Mouse (Mus musculus): ENCODE data around the gene Wdr54. TPM values are rescaled to one million over a fixed set of nuclear protein-coding genes. Genes with fewer than 3 reads are reported as not detected.
"Not testable (repeated sequence)": the region's sequence is repeated elsewhere in the genome, so short reads cannot be mapped to it uniquely, and the experiment has no call there.

Wdr54 gene
- polyA plus RNA-seq, 1 experiment from 2014 or later, result 12.3 TPM

- no peak overlapping the region for H3K27ac ChIP-seq (ENCODE audit: low read depth, low read length)
Observed at GRCm38 (mm10) chr6:83165026-83165606, 8.9 kb upstream of the Wdr54 start.

GRCm38 (mm10) chr6:83162701-83163100 lies 6.5 kb upstream of the Wdr54 start:
- Histone ChIP-seq H3K4me2 (replicated peaks; ENCODE audit: low read depth, low read length) (no peak overlapping the region), H3K27ac (ENCODE audit: low read depth, low read length) (no peak overlapping the region), H3K36me3 (ENCODE audit: control insufficient read depth, insufficient read depth, low read length) (no peaks in the 10 kb centered on the region), H3K4me3 (ENCODE audit: low read depth, low read length) (peak overlapping the region; percentile 25; the same call in 1 of the 2 replicates), H3K27me3 (ENCODE audit: control insufficient read depth, insufficient read depth, low read length) (peaks cover 31% of the 10 kb centered on the region), H3K9ac (ENCODE audit: low read depth, low read length) (no peak overlapping the region), H3K9me3 (ENCODE audit: control insufficient read depth, low read length) (no peaks in the 10 kb centered on the region), H3K4me1 (replicated peaks; ENCODE audit: control insufficient read depth, insufficient read depth, low read length) (peaks cover 6% of the 10 kb centered on the region; the same call in 1 of the 2 replicates)
- no peak for ATAC-seq (ENCODE audit: low FRiP score)
- 3% methylated on average over 8 of the region's 8 CpGs for WGBS
- peak; percentile 85 for DNase-seq (ENCODE audit: low spot score)

More at GRCm38 (mm10) chr6:83165026-83165606, 8.9 kb upstream of the Wdr54 start:
- H3K36me3 ChIP-seq (ENCODE audit: control insufficient read depth, insufficient read depth, low read length), result 0 out of 2 replicates have a peak, but pooled peaks cover 2% of the 10 kb centered on the region
- no peaks in the 10 kb centered on the region for H3K9me3 ChIP-seq (ENCODE audit: control insufficient read depth, low read length)
- peak overlapping the region; percentile 80 for H3K4me3 ChIP-seq (ENCODE audit: low read depth, low read length)
- ATAC-seq (ENCODE audit: low FRiP score) (peak; percentile 36), DNase-seq (ENCODE audit: low spot score) (no peak)
- H3K27me3 ChIP-seq (ENCODE audit: control insufficient read depth, insufficient read depth, low read length), result peaks cover 28% of the 10 kb centered on the region
- peak overlapping the region; percentile 56 for H3K4me2 ChIP-seq (replicated peaks; ENCODE audit: low read depth, low read length)
- H3K9ac ChIP-seq (ENCODE audit: low read depth, low read length), result peak overlapping the region; percentile 84
- peaks cover 6% of the 10 kb centered on the region; the same call in 1 of the 2 replicates for H3K4me1 ChIP-seq (replicated peaks; ENCODE audit: control insufficient read depth, insufficient read depth, low read length)
- WGBS, result 7% methylated on average over 6 of the region's 6 CpGs

- Histone ChIP-seq H3K36me3 (ENCODE audit: control insufficient read depth, insufficient read depth, low read length) (no peaks in the 10 kb centered on the region), H3K4me2 (replicated peaks; ENCODE audit: low read depth, low read length) (peak overlapping the region; percentile 39), H3K4me1 (replicated peaks; ENCODE audit: control insufficient read depth, insufficient read depth, low read length) (peaks cover 6% of the 10 kb centered on the region; the same call in 1 of the 2 replicates), H3K4me3 (ENCODE audit: low read depth, low read length) (peak overlapping the region; percentile 25), H3K9ac (ENCODE audit: low read depth, low read length) (peak overlapping the region; percentile 23; the same call in 1 of the 2 replicates), H3K27ac (ENCODE audit: low read depth, low read length) (no peak overlapping the region), H3K27me3 (ENCODE audit: control insufficient read depth, insufficient read depth, low read length) (peaks cover 31% of the 10 kb centered on the region), H3K9me3 (ENCODE audit: control insufficient read depth, low read length) (no peaks in the 10 kb centered on the region)
- ATAC-seq (ENCODE audit: low FRiP score) (no peak), DNase-seq (ENCODE audit: low spot score) (peak; percentile 51)
- 1% methylated on average over 49 of the region's 49 CpGs for WGBS
Observed at GRCm38 (mm10) chr6:83161921-83162641, 5.9 kb upstream of the Wdr54 start.

- Histone ChIP-seq H3K36me3 (ENCODE audit: control insufficient read depth, insufficient read depth, low read length) (no peaks in the 10 kb centered on the region), H3K9me3 (ENCODE audit: control insufficient read depth, low read length) (no peaks in the 10 kb centered on the region), H3K4me2 (replicated peaks; ENCODE audit: low read depth, low read length) (peak overlapping the region; percentile 39), H3K4me1 (replicated peaks; ENCODE audit: control insufficient read depth, insufficient read depth, low read length) (peaks cover 6% of the 10 kb centered on the region; the same call in 1 of the 2 replicates), H3K27me3 (ENCODE audit: control insufficient read depth, insufficient read depth, low read length) (peaks cover 31% of the 10 kb centered on the region), H3K4me3 (ENCODE audit: low read depth, low read length) (peak overlapping the region; percentile 25), H3K27ac (ENCODE audit: low read depth, low read length) (no peak overlapping the region), H3K9ac (ENCODE audit: low read depth, low read length) (peak overlapping the region; percentile 23; the same call in 1 of the 2 replicates)
- DNase-seq (ENCODE audit: low spot score) (peak; percentile 35), ATAC-seq (ENCODE audit: low FRiP score) (no peak)
- 9% methylated on average over 19 of the region's 19 CpGs for WGBS
Observed at GRCm38 (mm10) chr6:83161442-83161841, 5.2 kb upstream of the Wdr54 start.

- 42% methylated on average over 3 of the region's 3 CpGs for WGBS
- Histone ChIP-seq H3K27me3 (ENCODE audit: control insufficient read depth, insufficient read depth, low read length) (peaks cover 31% of the 10 kb centered on the region), H3K4me1 (replicated peaks; ENCODE audit: control insufficient read depth, insufficient read depth, low read length) (peaks cover 11% of the 10 kb centered on the region; the same call in 1 of the 2 replicates)
- not testable (repeated sequence) for H3K9me3 ChIP-seq (ENCODE audit: control insufficient read depth, low read length); H3K36me3 ChIP-seq (ENCODE audit: control insufficient read depth, insufficient read depth, low read length); H3K27ac ChIP-seq (ENCODE audit: low read depth, low read length); H3K9ac ChIP-seq (ENCODE audit: low read depth, low read length); ATAC-seq (ENCODE audit: low FRiP score); H3K4me3 ChIP-seq (ENCODE audit: low read depth, low read length); H3K4me2 ChIP-seq (replicated peaks; ENCODE audit: low read depth, low read length)
- peak; percentile 71 for DNase-seq (ENCODE audit: low spot score)
Observed at GRCm38 (mm10) chr6:83159456-83159855, 3.3 kb upstream of the Wdr54 start.

GRCm38 (mm10) chr6:83155552-83156238 lies 502 bp downstream of the Wdr54 start:
- Histone ChIP-seq H3K27me3 (ENCODE audit: control insufficient read depth, insufficient read depth, low read length) (peaks cover 9% of the 10 kb centered on the region), H3K9ac (ENCODE audit: low read depth, low read length) (peak overlapping the region; percentile 53), H3K4me3 (ENCODE audit: low read depth, low read length) (peak overlapping the region; percentile 51), H3K4me2 (replicated peaks; ENCODE audit: low read depth, low read length) (peak overlapping the region; percentile 76), H3K27ac (ENCODE audit: low read depth, low read length) (no peak overlapping the region), H3K36me3 (ENCODE audit: control insufficient read depth, insufficient read depth, low read length) (no peaks in the 10 kb centered on the region), H3K4me1 (replicated peaks; ENCODE audit: control insufficient read depth, insufficient read depth, low read length) (0 out of 2 replicates have a peak, but pooled peaks cover 8% of the 10 kb centered on the region), H3K9me3 (ENCODE audit: control insufficient read depth, low read length) (no peaks in the 10 kb centered on the region)
- DNase-seq (ENCODE audit: low spot score) (no peak), ATAC-seq (ENCODE audit: low FRiP score) (peak; percentile 63)
- WGBS, result 8% methylated on average over 23 of the region's 23 CpGs

GRCm38 (mm10) chr6:83153485-83153884 lies 2.7 kb downstream of the Wdr54 start:
- H3K4me2 ChIP-seq (replicated peaks; ENCODE audit: low read depth, low read length), result no peak overlapping the region
- no peaks in the 10 kb centered on the region for H3K27me3 ChIP-seq (ENCODE audit: control insufficient read depth, insufficient read depth, low read length)
- H3K9ac ChIP-seq (ENCODE audit: low read depth, low read length), result no peak overlapping the region
- H3K4me1 ChIP-seq (replicated peaks; ENCODE audit: control insufficient read depth, insufficient read depth, low read length), result 0 out of 2 replicates have a peak, but pooled peaks cover 8% of the 10 kb centered on the region
- WGBS, result 74% methylated on average over 5 of the region's 5 CpGs
- no peaks in the 10 kb centered on the region for H3K9me3 ChIP-seq (ENCODE audit: control insufficient read depth, low read length)
- H3K36me3 ChIP-seq (ENCODE audit: control insufficient read depth, insufficient read depth, low read length), result no peaks in the 10 kb centered on the region
- DNase-seq (ENCODE audit: low spot score), result no peak
- no peak overlapping the region for H3K27ac ChIP-seq (ENCODE audit: low read depth, low read length)
- ATAC-seq (ENCODE audit: low FRiP score), result no peak
- H3K4me3 ChIP-seq (ENCODE audit: low read depth, low read length), result no peak overlapping the region

GRCm38 (mm10) chr6:83153038-83153437 lies 3.2 kb downstream of the Wdr54 start:
- no peak overlapping the region for H3K4me2 ChIP-seq (replicated peaks; ENCODE audit: low read depth, low read length)
- no peak overlapping the region for H3K27ac ChIP-seq (ENCODE audit: low read depth, low read length)
- no peak overlapping the region for H3K9ac ChIP-seq (ENCODE audit: low read depth, low read length)
- no peaks in the 10 kb centered on the region for H3K36me3 ChIP-seq (ENCODE audit: control insufficient read depth, insufficient read depth, low read length)
- H3K27me3 ChIP-seq (ENCODE audit: control insufficient read depth, insufficient read depth, low read length), result no peaks in the 10 kb centered on the region
- H3K4me1 ChIP-seq (replicated peaks; ENCODE audit: control insufficient read depth, insufficient read depth, low read length), result 0 out of 2 replicates have a peak, but pooled peaks cover 8% of the 10 kb centered on the region
- DNase-seq (ENCODE audit: low spot score), result no peak
- 92% methylated on average over 12 of the region's 12 CpGs for WGBS
- no peak for ATAC-seq (ENCODE audit: low FRiP score)
- H3K9me3 ChIP-seq (ENCODE audit: control insufficient read depth, low read length), result no peaks in the 10 kb centered on the region
- H3K4me3 ChIP-seq (ENCODE audit: low read depth, low read length), result no peak overlapping the region
